Mouse (Mus musculus) stomach, embryonic 16.5 days (tissue): ENCODE data around the gene Brinp1. TPM values are rescaled to one million over a fixed set of nuclear protein-coding genes. Genes with fewer than 3 reads are reported as not detected.

Experiments
- ATAC-seq: fragments of 200-750 bp; cut with Nextera tagmentation; 2 replicates; pipeline ENCODE4 v1.8.0; 2017; ENCODE audit warnings: moderate number of reproducible peaks, moderate TSS enrichment; ENCODE audit not compliant: insufficient read depth, low FRiP score
- H3K27ac ChIP-seq: fragments of 300-500 bp; sonication (generic); 2 replicates; pipeline ENCODE4 v1.5.1; 2014; ENCODE audit warnings: low read length
- H3K27me3 ChIP-seq: fragments of 300-500 bp; sonication (generic); 2 replicates; pipeline ENCODE4 v1.6.1; 2014; ENCODE audit warnings: low read length, control low read depth, mixed read lengths; ENCODE audit not compliant: control insufficient read depth, insufficient read depth
- H3K36me3 ChIP-seq: fragments of 300-500 bp; sonication (generic); 2 replicates; pipeline ENCODE4 v1.6.1; 2014; ENCODE audit warnings: low read length; ENCODE audit not compliant: control insufficient read depth, insufficient read depth
- H3K4me1 ChIP-seq: fragments of 300-500 bp; sonication (generic); 2 replicates; pipeline ENCODE4 v1.6.1; 2014; ENCODE audit warnings: low read length, control low read depth, mixed read lengths; ENCODE audit not compliant: control insufficient read depth, insufficient read depth
- H3K4me2 ChIP-seq: fragments of 300-500 bp; sonication (generic); 2 replicates; pipeline ENCODE4 v1.6.1; 2014; ENCODE audit warnings: low read depth, low read length, mixed read lengths
- H3K4me3 ChIP-seq: fragments of 300-500 bp; sonication (generic); replicated peaks from 2 replicates; pipeline ENCODE4 v1.5.1; 2014; ENCODE audit warnings: mild to moderate bottlenecking, low read length
- H3K9ac ChIP-seq: fragments of 300-500 bp; sonication (generic); 2 replicates; pipeline ENCODE4 v1.6.1; 2014; ENCODE audit warnings: low read length
- H3K9me3 ChIP-seq: fragments of 300-500 bp; sonication (generic); replicated peaks from 2 replicates; pipeline ENCODE4 v1.6.1; 2016; ENCODE audit warnings: low read length, control low read depth; ENCODE audit not compliant: control insufficient read depth
- WGBS: fragments of 180-500 bp; shearing (Covaris S2); extraction: QIAGEN DNeasy Blood & Tissue Kit; methylation state at CpG from one replicate; pipeline ENCODE4 v1.1.7; 2014; 5-methylcytosine and 5-hydroxymethylcytosine counted together
- polyA plus RNA-seq: library from polyadenylated mRNA; unstranded; fragments of >200 nt; fragmentation: Nextera tagmentation; extraction: Ambion mirVana; gene quantifications from 2 replicates; pipeline ENCODE4 v1.2.1, GENCODE M21; 2015

The Brinp1 gene
- polyA plus RNA-seq, 1 experiment from 2014 or later = 6.6 TPM

GRCm38 (mm10) chr4:68788477-68788999, 165.7 kb downstream of the Brinp1 start:
- H3K9me3 ChIP-seq = no peaks in the 10 kb centered on the region
- no peak overlapping the region for H3K4me3 ChIP-seq
- H3K36me3 ChIP-seq = no peaks in the 10 kb centered on the region
- no peaks in the 10 kb centered on the region for H3K27me3 ChIP-seq
- no peak overlapping the region for H3K9ac ChIP-seq
- H3K27ac ChIP-seq = no peak overlapping the region
- 50% methylated on average over 4 of the region's 4 CpGs for WGBS
- no peak for ATAC-seq
- H3K4me1 ChIP-seq = no peaks in the 10 kb centered on the region
- H3K4me2 ChIP-seq = no peak overlapping the region

GRCm38 (mm10) chr4:68787642-68788041, 166.6 kb downstream of the Brinp1 start:
- Histone ChIP-seq H3K9ac (no peak overlapping the region), H3K4me2 (no peak overlapping the region), H3K9me3 (no peaks in the 10 kb centered on the region), H3K27me3 (no peaks in the 10 kb centered on the region), H3K4me3 (no peak overlapping the region), H3K4me1 (no peaks in the 10 kb centered on the region), H3K27ac (no peak overlapping the region), H3K36me3 (no peaks in the 10 kb centered on the region)
- WGBS = 64% methylated on average over 2 of the region's 2 CpGs
- ATAC-seq = no peak

GRCm38 (mm10) chr4:68768256-68768655, 185.9 kb downstream of the Brinp1 start:
- Histone ChIP-seq H3K4me1 (no peaks in the 10 kb centered on the region), H3K4me2 (no peak overlapping the region), H3K9me3 (no peaks in the 10 kb centered on the region), H3K9ac (no peak overlapping the region), H3K4me3 (no peak overlapping the region), H3K27me3 (no peaks in the 10 kb centered on the region), H3K27ac (no peak overlapping the region), H3K36me3 (no peaks in the 10 kb centered on the region)
- 59% methylated on average over 5 of the region's 5 CpGs for WGBS
- no peak for ATAC-seq

- no peaks in the 10 kb centered on the region for H3K27me3 ChIP-seq
- no peak for ATAC-seq
- no peak overlapping the region for H3K4me3 ChIP-seq
- H3K4me2 ChIP-seq = no peak overlapping the region
- H3K9me3 ChIP-seq = no peaks in the 10 kb centered on the region
- WGBS = 56% methylated on average over 5 of the region's 5 CpGs
- H3K4me1 ChIP-seq = no peaks in the 10 kb centered on the region
- no peak overlapping the region for H3K9ac ChIP-seq
- H3K27ac ChIP-seq = no peak overlapping the region
- H3K36me3 ChIP-seq = no peaks in the 10 kb centered on the region
These were observed 186.8 kb downstream of the Brinp1 start for GRCm38 (mm10) chr4:68767393-68767792.

- 80% methylated on average over 12 of the region's 12 CpGs for WGBS
- H3K9me3 ChIP-seq = no peaks in the 10 kb centered on the region
- H3K27me3 ChIP-seq = no peaks in the 10 kb centered on the region
- no peaks in the 10 kb centered on the region for H3K36me3 ChIP-seq
- no peak overlapping the region for H3K9ac ChIP-seq
- H3K4me1 ChIP-seq = no peaks in the 10 kb centered on the region
- ATAC-seq = no peak
- no peak overlapping the region for H3K27ac ChIP-seq
- no peak overlapping the region for H3K4me2 ChIP-seq
- no peak overlapping the region for H3K4me3 ChIP-seq
These were observed 188.2 kb downstream of the Brinp1 start for GRCm38 (mm10) chr4:68765772-68766573.

GRCm38 (mm10) chr4:68764937-68765336, 189.3 kb downstream of the Brinp1 start:
- Histone ChIP-seq H3K4me1 (no peaks in the 10 kb centered on the region), H3K27me3 (no peaks in the 10 kb centered on the region), H3K27ac (no peak overlapping the region), H3K9me3 (no peaks in the 10 kb centered on the region), H3K9ac (no peak overlapping the region), H3K4me2 (no peak overlapping the region), H3K36me3 (no peaks in the 10 kb centered on the region), H3K4me3 (no peak overlapping the region)
- ATAC-seq = no peak
- WGBS = 91% methylated on average over 2 of the region's 2 CpGs

GRCm38 (mm10) chr4:68720983-68721382, 233.2 kb downstream of the Brinp1 start:
- 4% methylated on average over 1 of the region's 1 CpGs for WGBS
- Histone ChIP-seq H3K9ac (no peak overlapping the region), H3K36me3 (no peaks in the 10 kb centered on the region), H3K4me1 (no peaks in the 10 kb centered on the region), H3K4me2 (no peak overlapping the region), H3K27me3 (no peaks in the 10 kb centered on the region), H3K27ac (no peak overlapping the region), H3K4me3 (no peak overlapping the region), H3K9me3 (no peaks in the 10 kb centered on the region)
- peak; percentile 29; the same call in 1 of the 2 replicates for ATAC-seq
